Mouse (Mus musculus) limb, embryonic 15.5 days (tissue): ENCODE results near the gene Zgpat. TPM values are rescaled to one million over a fixed set of nuclear protein-coding genes. Genes with fewer than 3 reads are reported as not detected.

Experiments
- ATAC-seq: fragments of 200-750 bp; cut with Nextera tagmentation; 2 replicates; pipeline ENCODE4 v1.8.0; 2017; ENCODE audit warnings: low read depth, moderate TSS enrichment; ENCODE audit not compliant: insufficient number of reproducible peaks, low FRiP score, low TSS enrichment
- H3K27ac ChIP-seq: fragments of 300-500 bp; sonication (generic); 2 replicates; pipeline ENCODE4 v1.5.1; 2015; ENCODE audit warnings: moderate library complexity, mild to moderate bottlenecking, inconsistent platforms
- H3K27me3 ChIP-seq: fragments of 300-500 bp; sonication (generic); 2 replicates; pipeline ENCODE4 v1.6.1; 2015; ENCODE audit warnings: inconsistent platforms
- H3K36me3 ChIP-seq: fragments of 300-500 bp; sonication (generic); 2 replicates; pipeline ENCODE4 v1.6.1; 2015; ENCODE audit warnings: inconsistent platforms
- H3K4me1 ChIP-seq: fragments of 300-500 bp; sonication (generic); 2 replicates; pipeline ENCODE4 v1.6.1; 2015; ENCODE audit warnings: inconsistent platforms
- H3K4me2 ChIP-seq: fragments of 300-500 bp; sonication (generic); 2 replicates; pipeline ENCODE4 v1.6.1; 2015; ENCODE audit warnings: mild to moderate bottlenecking, inconsistent platforms
- H3K4me3 ChIP-seq: fragments of 300-500 bp; sonication (generic); 2 replicates; pipeline ENCODE4 v1.5.1; 2015; ENCODE audit warnings: mild to moderate bottlenecking, inconsistent platforms
- H3K9ac ChIP-seq: fragments of 300-500 bp; sonication (generic); 2 replicates; pipeline ENCODE4 v1.6.1; 2015; ENCODE audit warnings: inconsistent platforms
- H3K9me3 ChIP-seq: fragments of 300-500 bp; sonication (generic); 2 replicates; pipeline ENCODE4 v1.6.1; 2016; ENCODE audit warnings: inconsistent platforms
- WGBS: fragments of 180-500 bp; shearing (Covaris S2); methylation state at CpG from one replicate; pipeline ENCODE4 v1.1.7; 2015; 5-methylcytosine and 5-hydroxymethylcytosine counted together
- polyA plus RNA-seq: library from polyadenylated mRNA; unstranded; fragments of >200 nt; fragmentation: Nextera tagmentation; extraction: Ambion mirVana; gene quantifications from 2 replicates; pipeline ENCODE4 v1.2.1, GENCODE M21; 2015

Gene Zgpat
- 40.4 and 42.1 TPM in 2 replicates for polyA plus RNA-seq

DNA sequence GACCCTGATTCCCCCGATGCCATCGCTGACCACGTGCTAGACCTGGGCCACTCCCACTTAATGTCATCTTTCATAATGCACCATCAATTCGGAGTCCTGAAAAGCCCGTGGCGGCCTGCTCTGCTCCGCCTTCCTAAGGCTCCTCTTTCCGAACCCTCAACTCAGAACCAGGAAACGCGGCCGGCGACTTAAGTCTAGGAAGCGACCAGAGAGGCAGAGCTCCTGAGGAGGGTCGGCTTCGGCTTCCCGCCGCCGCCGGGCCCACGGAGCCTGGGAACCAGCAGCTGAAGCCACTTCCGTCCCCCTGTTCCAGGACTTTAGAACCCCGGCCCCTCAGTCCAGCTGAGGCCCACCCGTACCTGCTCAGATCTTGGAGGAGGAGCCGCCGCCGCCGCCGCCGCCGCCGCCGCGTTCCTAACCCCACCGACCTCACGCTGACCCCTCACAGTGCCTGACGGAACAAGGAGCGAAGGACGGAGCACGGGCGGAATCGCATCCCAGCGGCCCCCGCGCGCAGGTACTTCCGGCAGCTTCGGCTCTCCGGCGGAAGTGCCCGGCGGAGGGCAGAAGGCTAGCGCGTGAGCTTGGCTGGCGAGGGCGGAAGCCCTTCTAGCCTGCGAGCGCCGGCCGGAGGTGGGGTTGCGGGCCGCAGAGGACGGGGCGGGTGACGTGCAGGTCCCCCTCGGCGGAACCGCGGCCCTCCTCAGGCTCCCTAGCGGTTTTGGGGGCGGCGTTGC, at the start of gene Zgpat, which contains the start of gene Arfrp1:
Gene Zgpat, plus strand, starts transcription at position 69 of the 737 bp plus-strand sequence.
Gene Arfrp1, minus strand, starts transcription at position 545 of the 737 bp plus-strand sequence.
- Histone ChIP-seq H3K4me1 (peaks cover 28% of the 10 kb centered on the region), H3K4me2 (peak within 1 kb of the TSS; percentile 90), H3K9ac (peak within 1 kb of the TSS; percentile 94), H3K27me3 (no peaks in the 10 kb centered on the region), H3K27ac (peak within 1 kb of the TSS; percentile 94), H3K4me3 (peak within 1 kb of the TSS; percentile 91), H3K36me3 (peaks cover 42% of the 10 kb centered on the region), H3K9me3 (no peaks in the 10 kb centered on the region)
- ATAC-seq: peak; percentile 86
- WGBS: under 1% methylated on average over 71 of the region's 71 CpGs

GRCm38 (mm10) chr2:181319248-181320102, 45.3 kb upstream of the Zgpat start, which contains the start of gene Rtel1:
Rtel1 (plus strand) TSS chr2:181319739.
- WGBS: 7% methylated on average over 40 of the region's 40 CpGs
- Histone ChIP-seq H3K27ac (peak within 1 kb of the TSS; percentile 54), H3K4me2 (peak within 1 kb of the TSS; percentile 69), H3K36me3 (peaks cover 26% of the 10 kb centered on the region), H3K4me1 (peaks cover 10% of the 10 kb centered on the region), H3K9ac (peak within 1 kb of the TSS; percentile 46), H3K9me3 (no peaks in the 10 kb centered on the region), H3K27me3 (peaks cover 26% of the 10 kb centered on the region), H3K4me3 (peak within 1 kb of the TSS; percentile 59)
- ATAC-seq: 0 out of 2 replicates have a peak, but pooled peaks have one; percentile 63

GRCm38 (mm10) chr2:181320103-181320499, 44.6 kb upstream of the Zgpat start:
- peaks cover 10% of the 10 kb centered on the region for H3K4me1 ChIP-seq
- WGBS: 8% methylated on average over 7 of the region's 7 CpGs
- peaks cover 20% of the 10 kb centered on the region for H3K27me3 ChIP-seq
- H3K4me3 ChIP-seq: peak overlapping the region; percentile 59
- peaks cover 32% of the 10 kb centered on the region for H3K36me3 ChIP-seq
- ATAC-seq: no peak
- peak overlapping the region; percentile 46 for H3K9ac ChIP-seq
- H3K4me2 ChIP-seq: peak overlapping the region; percentile 69
- no peaks in the 10 kb centered on the region for H3K9me3 ChIP-seq
- no peak overlapping the region; the same call in 1 of the 2 replicates for H3K27ac ChIP-seq

GRCm38 (mm10) chr2:181322136-181322535, 42.6 kb upstream of the Zgpat start:
- H3K27ac ChIP-seq: no peak overlapping the region
- no peak overlapping the region for H3K4me2 ChIP-seq
- H3K4me3 ChIP-seq: no peak overlapping the region
- no peak overlapping the region for H3K9ac ChIP-seq
- H3K4me1 ChIP-seq: peaks cover 10% of the 10 kb centered on the region
- H3K36me3 ChIP-seq: peaks cover 47% of the 10 kb centered on the region
- 0 out of 2 replicates have a peak, but pooled peaks cover under 1% of the 10 kb centered on the region for H3K27me3 ChIP-seq
- no peak for ATAC-seq
- 81% methylated on average over 5 of the region's 5 CpGs for WGBS
- H3K9me3 ChIP-seq: no peaks in the 10 kb centered on the region

DNA sequence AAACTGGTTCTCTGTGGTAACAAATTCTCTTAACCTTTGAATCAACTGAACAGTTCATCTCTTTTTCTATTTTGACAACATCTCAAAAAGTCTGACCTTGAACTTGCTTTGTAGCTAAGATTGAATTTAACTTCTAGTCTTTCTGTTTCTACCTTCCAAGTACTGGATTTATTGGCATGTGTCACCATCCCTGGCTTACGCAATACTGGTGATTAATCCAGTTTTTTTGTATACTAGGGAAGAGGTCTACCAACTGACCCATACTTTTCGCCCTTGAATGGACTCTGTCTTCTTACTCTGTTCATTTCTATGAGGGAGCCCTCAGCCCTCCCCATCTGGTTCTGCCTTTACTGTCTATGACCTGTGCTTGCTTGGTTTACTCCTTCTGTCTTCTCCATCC, 38.6 kb upstream of the Zgpat start:
- Histone ChIP-seq H3K9ac (no peak overlapping the region), H3K4me2 (no peak overlapping the region), H3K36me3 (peaks cover 80% of the 10 kb centered on the region), H3K27ac (no peak overlapping the region), H3K27me3 (no peaks in the 10 kb centered on the region), H3K9me3 (no peaks in the 10 kb centered on the region), H3K4me1 (no peaks in the 10 kb centered on the region), H3K4me3 (no peak overlapping the region)
- 93% methylated on average over 2 of the region's 2 CpGs for WGBS
- no peak for ATAC-seq

GRCm38 (mm10) chr2:181332542-181332941, 32.2 kb upstream of the Zgpat start:
- no peaks in the 10 kb centered on the region for H3K27me3 ChIP-seq
- H3K36me3 ChIP-seq: peaks cover 72% of the 10 kb centered on the region
- no peak overlapping the region for H3K9ac ChIP-seq
- H3K4me2 ChIP-seq: no peak overlapping the region
- no peak overlapping the region for H3K27ac ChIP-seq
- H3K4me1 ChIP-seq: no peaks in the 10 kb centered on the region
- no peak overlapping the region for H3K4me3 ChIP-seq
- no peak for ATAC-seq
- H3K9me3 ChIP-seq: no peaks in the 10 kb centered on the region

- H3K9me3 ChIP-seq: no peaks in the 10 kb centered on the region
- H3K27me3 ChIP-seq: no peaks in the 10 kb centered on the region
- no peaks in the 10 kb centered on the region for H3K4me1 ChIP-seq
- no peak overlapping the region for H3K9ac ChIP-seq
- ATAC-seq: no peak
- peaks cover 70% of the 10 kb centered on the region for H3K36me3 ChIP-seq
- H3K4me3 ChIP-seq: no peak overlapping the region
- 60% methylated on average over 3 of the region's 3 CpGs for WGBS
- H3K4me2 ChIP-seq: no peak overlapping the region
- H3K27ac ChIP-seq: no peak overlapping the region
Measured at GRCm38 (mm10) chr2:181334023-181334422, 30.7 kb upstream of the Zgpat start.

GRCm38 (mm10) chr2:181340426-181340825, 24.3 kb upstream of the Zgpat start:
- Histone ChIP-seq H3K36me3 (peaks cover 76% of the 10 kb centered on the region), H3K4me3 (no peak overlapping the region), H3K9ac (no peak overlapping the region), H3K27ac (no peak overlapping the region), H3K9me3 (no peaks in the 10 kb centered on the region), H3K4me2 (no peak overlapping the region), H3K4me1 (no peaks in the 10 kb centered on the region), H3K27me3 (no peaks in the 10 kb centered on the region)
- WGBS: 80% methylated on average over 4 of the region's 4 CpGs
- ATAC-seq: no peak

DNA sequence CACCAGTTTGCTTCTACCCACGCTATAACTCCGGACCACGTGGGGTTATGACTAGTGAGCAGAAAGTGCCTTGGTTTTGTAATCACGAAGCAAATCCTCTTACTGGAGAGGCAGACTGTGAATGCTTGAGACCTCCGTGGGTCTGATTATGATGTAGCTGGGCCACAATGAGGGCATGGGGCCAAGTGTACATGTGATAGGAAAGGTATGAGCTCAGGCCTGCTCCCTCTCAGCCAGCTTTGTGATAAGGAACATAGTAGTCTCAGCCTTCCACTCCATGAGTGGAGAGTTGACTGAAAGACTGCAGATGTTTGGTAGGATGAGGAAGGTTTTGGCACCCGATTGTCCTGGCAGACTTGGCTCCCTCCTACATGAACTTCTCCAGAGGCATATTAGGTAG, 22.0 kb upstream of the Zgpat start:
- H3K4me1 ChIP-seq: no peaks in the 10 kb centered on the region
- H3K4me2 ChIP-seq: no peak overlapping the region
- ATAC-seq: no peak
- peaks cover 80% of the 10 kb centered on the region for H3K36me3 ChIP-seq
- H3K9ac ChIP-seq: no peak overlapping the region
- no peak overlapping the region for H3K4me3 ChIP-seq
- H3K27me3 ChIP-seq: no peaks in the 10 kb centered on the region
- 91% methylated on average over 6 of the region's 6 CpGs for WGBS
- no peaks in the 10 kb centered on the region for H3K9me3 ChIP-seq
- H3K27ac ChIP-seq: no peak overlapping the region

DNA sequence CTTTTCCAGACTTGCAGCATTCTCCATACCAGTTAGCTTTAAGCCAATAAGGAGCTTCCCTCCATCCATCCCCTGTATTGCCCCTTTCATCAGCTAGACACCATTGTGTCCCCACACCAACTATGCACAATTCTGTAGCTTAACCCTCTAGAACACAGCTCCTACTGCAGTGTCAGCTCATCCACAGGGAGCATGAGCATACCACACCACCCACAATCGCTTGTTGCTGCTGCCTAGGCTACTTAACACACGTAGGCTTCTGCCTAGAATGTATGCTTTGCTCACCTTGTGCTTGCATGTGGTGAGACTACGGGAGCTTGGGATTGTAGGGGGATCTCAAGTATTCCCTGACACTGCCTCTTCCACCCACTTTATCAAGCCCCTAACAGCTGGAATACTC, 7.9 kb upstream of the Zgpat start:
- Histone ChIP-seq H3K4me3 (no peak overlapping the region), H3K9ac (no peak overlapping the region), H3K4me2 (no peak overlapping the region), H3K27me3 (no peaks in the 10 kb centered on the region), H3K4me1 (no peaks in the 10 kb centered on the region), H3K36me3 (peaks cover 88% of the 10 kb centered on the region), H3K9me3 (no peaks in the 10 kb centered on the region), H3K27ac (no peak overlapping the region)
- 80% methylated on average over 3 of the region's 3 CpGs for WGBS
- ATAC-seq: no peak

GRCm38 (mm10) chr2:181363946-181364345, 782 bp upstream of the Zgpat start:
- Histone ChIP-seq H3K4me3 (peak overlapping the region; percentile 91), H3K4me1 (peaks cover 28% of the 10 kb centered on the region), H3K36me3 (peaks cover 42% of the 10 kb centered on the region), H3K27me3 (no peaks in the 10 kb centered on the region), H3K27ac (no peak overlapping the region), H3K9me3 (no peaks in the 10 kb centered on the region), H3K9ac (peak overlapping the region; percentile 94), H3K4me2 (peak overlapping the region; percentile 90)
- 78% methylated on average over 3 of the region's 3 CpGs for WGBS
- ATAC-seq: no peak

- Histone ChIP-seq H3K4me1 (peaks cover 28% of the 10 kb centered on the region), H3K9ac (peak overlapping the region; percentile 94), H3K27ac (peak overlapping the region; percentile 94), H3K4me2 (peak overlapping the region; percentile 90), H3K4me3 (peak overlapping the region; percentile 91), H3K36me3 (peaks cover 42% of the 10 kb centered on the region), H3K27me3 (no peaks in the 10 kb centered on the region), H3K9me3 (no peaks in the 10 kb centered on the region)
- no peak for ATAC-seq
- WGBS: 8% methylated on average over 14 of the region's 14 CpGs
Measured at GRCm38 (mm10) chr2:181364487-181364859, 255 bp upstream of the Zgpat start.
